Mouse (Mus musculus) ES-E14 (cell line): ENCODE data around the gene Csnk1e.

ENCODE experiments used
- CHD2 ChIP-seq: IDR thresholded peaks from 2 replicates; pipeline ENCODE4 v1.6.1; 2014; ENCODE audit warnings: mild to moderate bottlenecking, low read depth, low read length, inconsistent platforms
- MAFK ChIP-seq: IDR thresholded peaks from 2 replicates; pipeline ENCODE4 v1.6.1; 2014; ENCODE audit warnings: mild to moderate bottlenecking, low read depth, low read length, inconsistent platforms; ENCODE audit not compliant: insufficient read depth

- no peak for TF ChIP-seq MAFK
- no peak for TF ChIP-seq CHD2
These were observed 51.1 kb downstream of the Csnk1e start for GRCm38 (mm10) chr15:79404277-79404676.
